In the genomic region with DNA sequence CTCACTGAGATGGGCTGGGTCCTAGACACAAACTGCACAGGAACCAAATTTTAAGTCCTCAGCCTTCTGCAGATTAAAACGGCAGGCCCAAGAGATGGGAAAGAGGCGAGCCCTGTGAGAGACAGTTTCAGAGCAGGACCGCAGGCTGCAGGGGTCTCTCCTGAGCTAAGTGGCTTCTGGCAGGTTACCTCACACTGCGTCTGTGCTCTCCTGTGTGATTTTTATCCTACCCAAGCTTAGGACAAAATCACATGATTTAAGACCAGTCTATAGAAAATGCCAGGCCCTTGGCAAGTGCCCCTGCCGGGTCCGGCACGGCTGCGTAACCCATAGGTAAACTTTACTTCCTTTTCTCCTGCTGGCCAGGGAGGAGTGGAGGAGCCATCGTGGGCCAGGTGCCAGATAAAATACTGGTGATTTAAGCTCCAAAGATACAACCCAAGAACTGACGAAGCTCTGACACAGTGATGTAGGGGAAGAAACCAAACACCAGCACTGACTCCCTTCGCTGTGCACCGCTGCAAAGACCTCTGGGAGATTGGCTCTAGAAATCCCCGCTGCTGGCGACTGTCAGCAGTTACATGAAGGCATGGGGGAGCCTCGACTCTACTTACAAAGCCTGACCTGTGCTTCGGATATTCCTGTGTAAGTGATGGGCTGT, we compare ENCODE assay signal across 13 mouse cellular contexts. TPM values are rescaled to one million over a fixed set of nuclear protein-coding genes. Genes with fewer than 3 reads are reported as not detected.
DNase-seq lines count a peak whose midpoint lies in the region; ATAC-seq and TF ChIP-seq lines count a peak whose summit lies in the region.
"Had no signal": no experiment of that assay in that cellular context is flagged by ENCODE, and none has a peak within 500 bp of the region (broad histone marks: within the 10 kb centered on the region; RNA-seq: fewer than 3 reads in every experiment).

No protein-coding gene starts in this region.

- WGBS in heart, embryonic 15.5 days = 50% methylated on average over 16 of the region's 16 CpGs
- WGBS in lung, embryonic 15.5 days = 50% methylated on average over 16 of the region's 16 CpGs
- WGBS in intestine, postnatal 0 days = 59% methylated on average over 16 of the region's 16 CpGs

- no peaks in the 10 kb centered on the region for H3K27me3 ChIP-seq in heart, embryonic 15.5 days
- H3K27me3 ChIP-seq in lung, embryonic 15.5 days = no peaks in the 10 kb centered on the region
- no peaks in the 10 kb centered on the region for H3K27me3 ChIP-seq in intestine, postnatal 0 days (replicated peaks; ENCODE audit: control insufficient read depth, insufficient read depth, low read length)
- H3K27me3 ChIP-seq: neural tube, embryonic 15.5 days had no signal

- no peaks in the 10 kb centered on the region for H3K36me3 ChIP-seq in heart, embryonic 15.5 days
- no peaks in the 10 kb centered on the region for H3K36me3 ChIP-seq in lung, embryonic 15.5 days
- no peaks in the 10 kb centered on the region for H3K36me3 ChIP-seq in intestine, postnatal 0 days (ENCODE audit: control insufficient read depth, insufficient read depth)
- H3K36me3 ChIP-seq: neural tube, embryonic 15.5 days had no signal

- no peak for ATAC-seq in heart, embryonic 15.5 days (replicated peaks; ENCODE audit: insufficient number of reproducible peaks, insufficient read depth, low FRiP score, low read depth)
- peak; percentile 46; the same call in 1 of the 2 replicates for ATAC-seq in lung, embryonic 15.5 days (ENCODE audit: borderline replicate concordance, extremely low read depth, low FRiP score, low TSS enrichment)
- no peak for ATAC-seq in intestine, postnatal 0 days

- peak overlapping the region; percentile 19; the same call in 1 of the 2 replicates for H3K4me2 ChIP-seq in heart, embryonic 15.5 days
- no peak overlapping the region for H3K4me2 ChIP-seq in lung, embryonic 15.5 days
- no peak overlapping the region for H3K4me2 ChIP-seq in intestine, postnatal 0 days (replicated peaks; ENCODE audit: low read depth)
- H3K4me2 ChIP-seq: neural tube, embryonic 15.5 days had no signal

- no peak overlapping the region for H3K27ac ChIP-seq in heart, embryonic 15.5 days
- no peak overlapping the region for H3K27ac ChIP-seq in lung, embryonic 15.5 days
- H3K27ac ChIP-seq in intestine, postnatal 0 days (ENCODE audit: low read depth, low read length) = no peak overlapping the region
- H3K27ac ChIP-seq in gastrocnemius, adult 2 months = no peak overlapping the region
- H3K27ac ChIP-seq: liver, embryonic 14.5 days; neural tube, embryonic 15.5 days had no signal

- TF ChIP-seq CTCF in intestine, postnatal 0 days (IDR thresholded peaks at IDR 0.05; ENCODE audit: low read depth) = 0 out of 2 replicates have a peak, but pooled peaks have one; percentile 2
- no peak for TF ChIP-seq CTCF in gastrocnemius, adult 2 months (IDR thresholded peaks at IDR 0.05)

- DNase-seq in heart, postnatal 25 days (ENCODE audit: low spot score) = no peak
- DNase-seq in lung, postnatal 4 days = no peak
- DNase-seq in thymus, postnatal 14 days = peak; percentile 22
- no peak for DNase-seq in gastrocnemius, adult 2 months
- DNase-seq: cerebellum, adult 9-10 months; gastrocnemius, postnatal 14 days; kidney, adult 18-20 months had no signal

- H3K9me3 ChIP-seq in heart, embryonic 15.5 days (replicated peaks) = no peaks in the 10 kb centered on the region
- H3K9me3 ChIP-seq in lung, embryonic 15.5 days = no peaks in the 10 kb centered on the region
- no peaks in the 10 kb centered on the region for H3K9me3 ChIP-seq in intestine, postnatal 0 days (ENCODE audit: control insufficient read depth)
- H3K9me3 ChIP-seq: neural tube, embryonic 15.5 days had no signal

- no peak overlapping the region for H3K4me3 ChIP-seq in heart, embryonic 15.5 days
- H3K4me3 ChIP-seq in lung, embryonic 15.5 days = no peak overlapping the region
- H3K4me3 ChIP-seq in intestine, postnatal 0 days (ENCODE audit: low read depth, low read length) = no peak overlapping the region
- no peak overlapping the region for H3K4me3 ChIP-seq in gastrocnemius, adult 2 months
- H3K4me3 ChIP-seq: megakaryocyte, embryonic 14.5 days; neural tube, embryonic 15.5 days had no signal

- intact Hi-C loops in heart, postnatal 25 days (cut with DNase I) = no loop called here
- intact Hi-C loops in gastrocnemius, adult 2 months (cut with DNase I) = no loop called here

- H3K9ac ChIP-seq in heart, embryonic 15.5 days = no peak overlapping the region
- no peak overlapping the region for H3K9ac ChIP-seq in lung, embryonic 15.5 days
- H3K9ac ChIP-seq in intestine, postnatal 0 days (ENCODE audit: low read depth, low read length) = no peak overlapping the region
- H3K9ac ChIP-seq: liver, embryonic 14.5 days; neural tube, embryonic 15.5 days had no signal

- H3K4me1 ChIP-seq in heart, embryonic 15.5 days (replicated peaks) = no peaks in the 10 kb centered on the region
- no peaks in the 10 kb centered on the region for H3K4me1 ChIP-seq in lung, embryonic 15.5 days
- H3K4me1 ChIP-seq in intestine, postnatal 0 days (replicated peaks; ENCODE audit: control insufficient read depth, insufficient read depth, low read length) = no peaks in the 10 kb centered on the region
- H3K4me1 ChIP-seq: neural tube, embryonic 15.5 days had no signal

RNA-seq across cellular contexts. Expression of a gene that starts 55.8 kb away (rescaled TPM):
- 7.8 and 13.3 TPM in 2 replicates for polyA plus RNA-seq in heart, embryonic 15.5 days (2015; fragmentation: Nextera tagmentation; extraction: Ambion mirVana)
- 1 to 10 TPM; 2.3 to 2.4 TPM for total RNA-seq in heart, postnatal 25 days (2021)
- polyA plus RNA-seq in lung, embryonic 15.5 days (2015; fragmentation: Nextera tagmentation; extraction: Ambion mirVana) = 28.4 and 32.1 TPM in 2 replicates
- polyA plus RNA-seq in intestine, postnatal 0 days (2015; fragmentation: Nextera tagmentation; extraction: Ambion mirVana) = 13.9 and 14.1 TPM in 2 replicates
- 1 to 10 TPM; 1.4 to 3.1 TPM for total RNA-seq in gastrocnemius, adult 2 months (2021)
